Mouse (Mus musculus): Measurements from ENCODE around the gene Yif1a. TPM values are rescaled to one million over a fixed set of nuclear protein-coding genes. Genes with fewer than 3 reads are reported as not detected.

Yif1a gene
- polyA plus RNA-seq, 1 experiment from 2014 or later = 95.5 TPM

GRCm38 (mm10) chr19:5067867-5068569 lies 20.3 kb upstream of the Yif1a start, which contains the start of gene Cd248:
Gene Cd248, plus strand, starts transcription at chr19:5068078.
- H3K4me2 ChIP-seq (ENCODE audit: low read length) = peak within 1 kb of the TSS; percentile 86
- H3K9me3 ChIP-seq (replicated peaks; ENCODE audit: control insufficient read depth, low read length) = no peaks in the 10 kb centered on the region
- H3K27me3 ChIP-seq (replicated peaks; ENCODE audit: control insufficient read depth, insufficient read depth, low read length) = peaks cover 15% of the 10 kb centered on the region
- ATAC-seq (peak; percentile 22), DNase-seq (ENCODE audit: low spot score) (peak; percentile 72)
- peak within 1 kb of the TSS; percentile 68 for H3K9ac ChIP-seq (ENCODE audit: low read length)
- WGBS = under 1% methylated on average over 55 of the region's 56 CpGs
- no peaks in the 10 kb centered on the region for H3K36me3 ChIP-seq (ENCODE audit: control insufficient read depth, insufficient read depth, low read length)
- peaks cover 24% of the 10 kb centered on the region for H3K4me1 ChIP-seq (ENCODE audit: control insufficient read depth, insufficient read depth, low read length)
- peak within 1 kb of the TSS; percentile 36 for H3K4me3 ChIP-seq (ENCODE audit: low read depth, low read length)
- no peak within 1 kb of the TSS for H3K27ac ChIP-seq (ENCODE audit: low read depth, low read length)

- no peaks in the 10 kb centered on the region for H3K9me3 ChIP-seq (replicated peaks; ENCODE audit: control insufficient read depth, low read length)
- no peak overlapping the region for H3K27ac ChIP-seq (ENCODE audit: low read depth, low read length)
- ATAC-seq = no peak
- peak overlapping the region; percentile 86 for H3K4me2 ChIP-seq (ENCODE audit: low read length)
- H3K27me3 ChIP-seq (replicated peaks; ENCODE audit: control insufficient read depth, insufficient read depth, low read length) = peaks cover 15% of the 10 kb centered on the region
- WGBS = 41% methylated on average over 21 of the region's 21 CpGs
- no peaks in the 10 kb centered on the region for H3K36me3 ChIP-seq (ENCODE audit: control insufficient read depth, insufficient read depth, low read length)
- DNase-seq (ENCODE audit: low spot score) = no peak
- H3K9ac ChIP-seq (ENCODE audit: low read length) = peak overlapping the region; percentile 68
- H3K4me1 ChIP-seq (ENCODE audit: control insufficient read depth, insufficient read depth, low read length) = peaks cover 24% of the 10 kb centered on the region
- H3K4me3 ChIP-seq (ENCODE audit: low read depth, low read length) = peak overlapping the region; percentile 36
These were observed 19.6 kb upstream of the Yif1a start for GRCm38 (mm10) chr19:5068570-5069234.

- H3K4me2 ChIP-seq (ENCODE audit: low read length) = no peak overlapping the region
- no peaks in the 10 kb centered on the region for H3K9me3 ChIP-seq (replicated peaks; ENCODE audit: control insufficient read depth, low read length)
- ATAC-seq (no peak), DNase-seq (ENCODE audit: low spot score) (no peak)
- WGBS = 84% methylated on average over 5 of the region's 5 CpGs
- peaks cover 15% of the 10 kb centered on the region for H3K27me3 ChIP-seq (replicated peaks; ENCODE audit: control insufficient read depth, insufficient read depth, low read length)
- H3K9ac ChIP-seq (ENCODE audit: low read length) = no peak overlapping the region
- no peak overlapping the region for H3K27ac ChIP-seq (ENCODE audit: low read depth, low read length)
- H3K36me3 ChIP-seq (ENCODE audit: control insufficient read depth, insufficient read depth, low read length) = no peaks in the 10 kb centered on the region
- no peak overlapping the region for H3K4me3 ChIP-seq (ENCODE audit: low read depth, low read length)
- peaks cover 24% of the 10 kb centered on the region for H3K4me1 ChIP-seq (ENCODE audit: control insufficient read depth, insufficient read depth, low read length)
These were observed 18.9 kb upstream of the Yif1a start for GRCm38 (mm10) chr19:5069486-5069885.

GRCm38 (mm10) chr19:5069978-5070377 lies 18.4 kb upstream of the Yif1a start:
- H3K27me3 ChIP-seq (replicated peaks; ENCODE audit: control insufficient read depth, insufficient read depth, low read length) = peaks cover 15% of the 10 kb centered on the region
- H3K9me3 ChIP-seq (replicated peaks; ENCODE audit: control insufficient read depth, low read length) = no peaks in the 10 kb centered on the region
- no peak overlapping the region for H3K4me3 ChIP-seq (ENCODE audit: low read depth, low read length)
- peaks cover 24% of the 10 kb centered on the region for H3K4me1 ChIP-seq (ENCODE audit: control insufficient read depth, insufficient read depth, low read length)
- H3K9ac ChIP-seq (ENCODE audit: low read length) = no peak overlapping the region
- no peaks in the 10 kb centered on the region for H3K36me3 ChIP-seq (ENCODE audit: control insufficient read depth, insufficient read depth, low read length)
- ATAC-seq (no peak), DNase-seq (ENCODE audit: low spot score) (no peak)
- WGBS = 86% methylated on average over 7 of the region's 7 CpGs
- no peak overlapping the region for H3K4me2 ChIP-seq (ENCODE audit: low read length)
- no peak overlapping the region for H3K27ac ChIP-seq (ENCODE audit: low read depth, low read length)

- Histone ChIP-seq H3K27ac (ENCODE audit: low read depth, low read length) (peak overlapping the region; percentile 58; the same call in 1 of the 2 replicates), H3K4me3 (ENCODE audit: low read depth, low read length) (peak overlapping the region; percentile 37), H3K9me3 (replicated peaks; ENCODE audit: control insufficient read depth, low read length) (no peaks in the 10 kb centered on the region), H3K36me3 (ENCODE audit: control insufficient read depth, insufficient read depth, low read length) (no peaks in the 10 kb centered on the region), H3K4me1 (ENCODE audit: control insufficient read depth, insufficient read depth, low read length) (peaks cover 24% of the 10 kb centered on the region), H3K27me3 (replicated peaks; ENCODE audit: control insufficient read depth, insufficient read depth, low read length) (peaks cover 15% of the 10 kb centered on the region), H3K9ac (ENCODE audit: low read length) (peak overlapping the region; percentile 62), H3K4me2 (ENCODE audit: low read length) (peak overlapping the region; percentile 61)
- no peak for DNase-seq (ENCODE audit: low spot score)
- ATAC-seq = no peak
- 8% methylated on average over 11 of the region's 11 CpGs for WGBS
These were observed 17.3 kb upstream of the Yif1a start for GRCm38 (mm10) chr19:5071077-5071476.

- Histone ChIP-seq H3K36me3 (ENCODE audit: control insufficient read depth, insufficient read depth, low read length) (no peaks in the 10 kb centered on the region), H3K27ac (ENCODE audit: low read depth, low read length) (peak overlapping the region; percentile 58), H3K4me2 (ENCODE audit: low read length) (peak overlapping the region; percentile 61), H3K4me1 (ENCODE audit: control insufficient read depth, insufficient read depth, low read length) (peaks cover 24% of the 10 kb centered on the region), H3K9ac (ENCODE audit: low read length) (peak overlapping the region; percentile 62), H3K4me3 (ENCODE audit: low read depth, low read length) (peak overlapping the region; percentile 37), H3K27me3 (replicated peaks; ENCODE audit: control insufficient read depth, insufficient read depth, low read length) (peaks cover 15% of the 10 kb centered on the region), H3K9me3 (replicated peaks; ENCODE audit: control insufficient read depth, low read length) (no peaks in the 10 kb centered on the region)
- ATAC-seq (peak; percentile 84), DNase-seq (ENCODE audit: low spot score) (peak; percentile 92)
- WGBS = under 1% methylated on average over 40 of the region's 40 CpGs
These were observed 16.6 kb upstream of the Yif1a start for GRCm38 (mm10) chr19:5071545-5072369.

GRCm38 (mm10) chr19:5072389-5073019 lies 15.8 kb upstream of the Yif1a start:
- Histone ChIP-seq H3K4me2 (ENCODE audit: low read length) (peak overlapping the region; percentile 61), H3K27me3 (replicated peaks; ENCODE audit: control insufficient read depth, insufficient read depth, low read length) (peaks cover 10% of the 10 kb centered on the region), H3K4me3 (ENCODE audit: low read depth, low read length) (peak overlapping the region; percentile 37), H3K36me3 (ENCODE audit: control insufficient read depth, insufficient read depth, low read length) (no peaks in the 10 kb centered on the region), H3K9me3 (replicated peaks; ENCODE audit: control insufficient read depth, low read length) (no peaks in the 10 kb centered on the region), H3K9ac (ENCODE audit: low read length) (peak overlapping the region; percentile 62; the same call in 1 of the 2 replicates), H3K4me1 (ENCODE audit: control insufficient read depth, insufficient read depth, low read length) (peaks cover 22% of the 10 kb centered on the region), H3K27ac (ENCODE audit: low read depth, low read length) (peak overlapping the region; percentile 58; the same call in 1 of the 2 replicates)
- 2% methylated on average over 20 of the region's 20 CpGs for WGBS
- DNase-seq (ENCODE audit: low spot score) (no peak), ATAC-seq (peak; percentile 15; the same call in 1 of the 2 replicates)

- Histone ChIP-seq H3K4me1 (ENCODE audit: control insufficient read depth, insufficient read depth, low read length) (peaks cover 19% of the 10 kb centered on the region), H3K4me3 (ENCODE audit: low read depth, low read length) (0 out of 2 replicates have a peak overlapping the region, but pooled peaks have one; percentile 9), H3K27ac (ENCODE audit: low read depth, low read length) (no peak overlapping the region), H3K36me3 (ENCODE audit: control insufficient read depth, insufficient read depth, low read length) (no peaks in the 10 kb centered on the region), H3K4me2 (ENCODE audit: low read length) (peak overlapping the region; percentile 61), H3K9ac (ENCODE audit: low read length) (no peak overlapping the region), H3K27me3 (replicated peaks; ENCODE audit: control insufficient read depth, insufficient read depth, low read length) (peaks cover 9% of the 10 kb centered on the region), H3K9me3 (replicated peaks; ENCODE audit: control insufficient read depth, low read length) (no peaks in the 10 kb centered on the region)
- ATAC-seq = peak; percentile 19; the same call in 1 of the 2 replicates
- peak; percentile 85 for DNase-seq (ENCODE audit: low spot score)
- WGBS = 2% methylated on average over 15 of the region's 15 CpGs
These were observed 15.3 kb upstream of the Yif1a start for GRCm38 (mm10) chr19:5073028-5073427.

All from forebrain, embryonic 14.5 days (tissue).